Mouse (Mus musculus) intestine, embryonic 16.5 days (tissue): ENCODE data around the gene Ak9. TPM values are rescaled to one million over a fixed set of nuclear protein-coding genes. Genes with fewer than 3 reads are reported as not detected.
A peak's percentile ranks its signal among the peaks of the same experiment; 100 is the strongest.

Experiments used
- ATAC-seq: fragments of 200-750 bp; cut with Nextera tagmentation; 2 replicates; pipeline ENCODE4 v1.8.0; 2017; ENCODE audit warnings: moderate TSS enrichment, moderate library complexity
- H3K27ac ChIP-seq: fragments of 300-500 bp; sonication (generic); 2 replicates; pipeline ENCODE4 v1.5.1; 2014; ENCODE audit warnings: mild to moderate bottlenecking, low read length
- H3K27me3 ChIP-seq: fragments of 300-500 bp; sonication (generic); replicated peaks from 2 replicates; pipeline ENCODE4 v1.6.1; 2014; ENCODE audit warnings: low read length, control low read depth, mixed read lengths; ENCODE audit not compliant: control insufficient read depth, insufficient read depth
- H3K36me3 ChIP-seq: fragments of 300-500 bp; sonication (generic); 2 replicates; pipeline ENCODE4 v1.6.1; 2014; ENCODE audit warnings: low read length, control low read depth; ENCODE audit not compliant: control insufficient read depth, insufficient read depth
- H3K4me1 ChIP-seq: fragments of 300-500 bp; sonication (generic); 2 replicates; pipeline ENCODE4 v1.6.1; 2014; ENCODE audit warnings: low read length, control low read depth, mixed read lengths; ENCODE audit not compliant: control insufficient read depth, insufficient read depth
- H3K4me2 ChIP-seq: fragments of 300-500 bp; sonication (generic); 2 replicates; pipeline ENCODE4 v1.6.1; 2014; ENCODE audit warnings: low read depth, low read length, control low read depth
- H3K4me3 ChIP-seq: fragments of 300-500 bp; sonication (generic); 2 replicates; pipeline ENCODE4 v1.5.1; 2014; ENCODE audit warnings: mild to moderate bottlenecking, low read length
- H3K9ac ChIP-seq: fragments of 300-500 bp; sonication (generic); 2 replicates; pipeline ENCODE4 v1.6.1; 2014; ENCODE audit warnings: low read depth, low read length
- H3K9me3 ChIP-seq: fragments of 300-500 bp; sonication (generic); 2 replicates; pipeline ENCODE4 v1.6.1; 2016; ENCODE audit warnings: low read length, control low read depth; ENCODE audit not compliant: control insufficient read depth
- WGBS: fragments of 180-500 bp; shearing (Covaris S2); extraction: QIAGEN DNeasy Blood & Tissue Kit; methylation state at CpG from one replicate; pipeline ENCODE4 v1.1.7; 2014; 5-methylcytosine and 5-hydroxymethylcytosine counted together
- polyA plus RNA-seq: library from polyadenylated mRNA; unstranded; fragments of >200 nt; fragmentation: Nextera tagmentation; extraction: Ambion mirVana; gene quantifications from 2 replicates; pipeline ENCODE4 v1.2.1, GENCODE M21; 2015

The Ak9 gene
- polyA plus RNA-seq, 1 experiment from 2014 or later, result 0.04 TPM

DNA sequence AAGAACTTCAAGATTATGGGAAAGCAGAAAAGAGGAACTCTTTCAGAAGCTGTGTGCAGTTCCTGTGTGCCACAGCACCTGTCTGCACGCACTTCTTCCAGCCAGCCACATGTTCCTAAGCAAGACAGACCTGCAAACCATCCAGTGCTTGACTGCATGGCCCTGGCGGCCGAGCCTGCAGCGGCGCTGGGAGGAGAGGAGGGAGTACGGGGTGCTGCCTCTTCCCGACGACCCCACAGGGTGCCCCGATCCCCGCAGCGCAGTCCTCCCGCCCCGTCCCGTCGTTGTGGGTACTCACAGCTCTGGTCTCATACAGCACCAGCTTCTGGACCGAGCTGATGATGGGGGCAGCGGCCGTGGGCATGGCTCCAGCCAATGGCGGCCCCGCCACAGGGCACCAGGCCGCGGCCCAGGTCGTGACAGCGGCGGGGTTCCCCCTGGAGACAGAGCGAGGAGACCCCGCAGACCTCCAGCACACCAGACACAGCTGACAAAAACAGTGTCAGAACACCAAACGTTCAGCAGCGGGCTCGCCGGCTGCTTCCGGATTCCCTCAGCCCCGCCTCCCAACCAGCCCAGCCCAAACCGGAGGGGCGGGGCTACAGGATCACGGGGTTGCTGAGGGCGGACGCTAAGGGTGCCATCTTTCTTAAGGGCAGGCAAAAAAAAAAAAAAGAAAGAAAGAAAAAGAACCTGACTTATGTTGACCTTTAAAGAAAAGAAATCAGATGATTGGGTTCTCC, 920 bp upstream of the Ak9 start, which contains the start of gene Fig4:
Fig4 (minus strand) TSS at position 572 of the 743 bp plus-strand sequence.
- H3K4me2 ChIP-seq, result peak within 1 kb of the TSS; percentile 93
- peak; percentile 93 for ATAC-seq
- no peaks in the 10 kb centered on the region for H3K9me3 ChIP-seq
- H3K4me1 ChIP-seq, result 0 out of 2 replicates have a peak, but pooled peaks cover 7% of the 10 kb centered on the region
- 0 out of 2 replicates have a peak within 1 kb of the TSS, but pooled peaks have one; percentile 52 for H3K27ac ChIP-seq
- H3K27me3 ChIP-seq, result no peaks in the 10 kb centered on the region
- H3K9ac ChIP-seq, result peak within 1 kb of the TSS; percentile 80
- peak within 1 kb of the TSS; percentile 92 for H3K4me3 ChIP-seq
- no peaks in the 10 kb centered on the region for H3K36me3 ChIP-seq
- under 1% methylated on average over 38 of the region's 38 CpGs for WGBS

DNA sequence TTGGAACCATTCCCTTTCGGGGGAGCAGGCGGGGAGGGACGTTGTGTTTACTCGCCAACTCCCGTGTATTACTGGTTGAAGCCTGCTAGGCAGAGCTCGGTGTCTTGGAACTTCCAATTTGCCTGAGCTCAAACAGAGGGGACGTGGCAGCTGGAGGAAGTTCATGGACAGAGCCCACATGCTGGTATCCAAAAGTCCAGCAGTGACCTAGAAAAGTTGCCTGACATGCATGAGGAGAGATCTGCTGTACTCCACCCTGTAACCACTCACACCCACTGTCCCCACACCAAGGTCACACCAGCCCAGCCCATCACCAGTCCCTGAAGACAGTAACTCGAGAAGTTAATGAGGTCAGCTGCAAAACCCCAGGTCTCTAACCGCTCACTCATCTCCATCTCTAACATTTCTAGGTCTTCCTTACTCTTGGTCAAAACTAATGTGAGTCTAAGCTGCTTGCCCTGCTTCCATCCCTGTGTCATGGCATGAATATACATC, 1.2 kb downstream of the Ak9 start:
- Histone ChIP-seq H3K4me3 (no peak overlapping the region), H3K9ac (no peak overlapping the region), H3K4me1 (0 out of 2 replicates have a peak, but pooled peaks cover 7% of the 10 kb centered on the region), H3K9me3 (no peaks in the 10 kb centered on the region), H3K27ac (no peak overlapping the region), H3K27me3 (no peaks in the 10 kb centered on the region), H3K36me3 (no peaks in the 10 kb centered on the region), H3K4me2 (no peak overlapping the region)
- 70% methylated on average over 9 of the region's 9 CpGs for WGBS
- ATAC-seq, result no peak

DNA sequence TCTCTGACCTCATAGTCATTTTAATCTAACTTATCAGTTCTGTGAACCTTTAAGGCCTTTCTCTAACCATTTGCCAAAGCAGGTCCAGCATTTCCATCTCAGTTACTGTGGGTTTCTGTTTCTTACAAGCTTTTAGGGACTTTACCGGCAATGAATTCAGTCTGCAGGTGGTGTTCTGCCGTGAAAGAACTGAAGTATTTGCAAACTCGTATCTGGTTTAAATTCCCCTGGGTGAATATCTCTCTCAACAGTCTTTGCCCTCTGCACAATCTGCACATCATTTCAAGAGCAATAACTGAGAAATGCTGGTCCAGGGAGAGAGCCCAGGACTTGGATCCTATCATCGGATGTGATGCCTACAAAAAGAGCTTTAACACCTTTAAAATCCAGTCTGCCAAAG, 4.4 kb downstream of the Ak9 start:
- Histone ChIP-seq H3K4me3 (no peak overlapping the region), H3K4me2 (no peak overlapping the region), H3K27me3 (no peaks in the 10 kb centered on the region), H3K4me1 (0 out of 2 replicates have a peak, but pooled peaks cover 2% of the 10 kb centered on the region), H3K9ac (no peak overlapping the region), H3K36me3 (no peaks in the 10 kb centered on the region), H3K27ac (no peak overlapping the region), H3K9me3 (no peaks in the 10 kb centered on the region)
- no peak for ATAC-seq
- WGBS, result 88% methylated on average over 4 of the region's 4 CpGs

DNA sequence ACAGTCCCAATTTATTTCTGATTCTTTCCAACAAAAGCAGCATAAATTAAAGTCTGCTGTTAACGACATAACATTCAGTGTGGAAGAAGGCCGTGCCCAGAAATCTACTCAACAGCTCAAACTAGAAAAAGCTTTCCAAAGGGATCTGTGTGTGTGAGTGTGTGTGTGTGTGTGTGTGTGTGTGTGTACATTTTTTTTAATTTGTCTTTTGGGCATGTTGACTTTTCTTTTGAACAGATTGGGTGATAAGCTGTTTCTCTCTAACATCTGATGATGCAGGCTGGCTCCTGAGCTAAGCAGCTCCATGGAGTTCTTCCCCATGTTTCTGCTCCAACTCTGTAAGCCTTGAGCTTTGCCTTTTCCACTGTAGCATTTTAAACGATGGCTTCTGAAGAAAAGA, 12.1 kb downstream of the Ak9 start:
- H3K9me3 ChIP-seq, result no peaks in the 10 kb centered on the region
- 76% methylated on average over 3 of the region's 3 CpGs for WGBS
- H3K9ac ChIP-seq, result no peak overlapping the region
- no peak overlapping the region for H3K4me3 ChIP-seq
- ATAC-seq, result no peak
- H3K4me1 ChIP-seq, result no peaks in the 10 kb centered on the region
- no peak overlapping the region for H3K4me2 ChIP-seq
- H3K27ac ChIP-seq, result no peak overlapping the region
- H3K36me3 ChIP-seq, result no peaks in the 10 kb centered on the region
- no peaks in the 10 kb centered on the region for H3K27me3 ChIP-seq

DNA sequence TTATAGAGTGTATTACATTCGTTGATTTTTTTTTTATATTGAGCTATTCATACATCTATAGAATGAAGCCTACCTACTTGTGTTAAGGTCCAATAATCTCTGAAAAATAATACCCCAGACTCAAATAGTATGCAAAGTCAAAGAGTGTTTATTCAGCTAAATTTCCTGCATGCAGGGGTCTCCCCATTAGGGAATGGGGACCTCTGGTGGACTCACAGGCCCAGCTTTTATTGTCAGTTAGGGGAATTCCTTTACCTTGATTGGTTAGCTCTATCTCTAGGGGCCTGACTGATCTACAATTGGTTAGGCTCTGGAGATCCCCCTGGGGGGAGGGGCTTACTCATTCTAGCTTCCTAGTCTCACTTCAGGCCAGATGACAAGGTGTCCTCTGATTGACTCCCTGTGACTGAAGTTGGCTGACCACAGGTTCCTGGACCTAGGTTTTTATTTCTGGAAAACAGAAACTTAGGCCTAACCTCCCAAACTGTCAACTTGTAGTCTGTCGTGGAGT, 28.8 kb downstream of the Ak9 start:
- Histone ChIP-seq H3K27ac (no peak overlapping the region), H3K27me3 (no peaks in the 10 kb centered on the region), H3K9ac (no peak overlapping the region), H3K9me3 (no peaks in the 10 kb centered on the region), H3K36me3 (no peaks in the 10 kb centered on the region), H3K4me3 (no peak overlapping the region), H3K4me2 (no peak overlapping the region), H3K4me1 (no peaks in the 10 kb centered on the region)
- ATAC-seq, result no peak
- WGBS, result 85% methylated on average over 2 of the region's 2 CpGs

DNA sequence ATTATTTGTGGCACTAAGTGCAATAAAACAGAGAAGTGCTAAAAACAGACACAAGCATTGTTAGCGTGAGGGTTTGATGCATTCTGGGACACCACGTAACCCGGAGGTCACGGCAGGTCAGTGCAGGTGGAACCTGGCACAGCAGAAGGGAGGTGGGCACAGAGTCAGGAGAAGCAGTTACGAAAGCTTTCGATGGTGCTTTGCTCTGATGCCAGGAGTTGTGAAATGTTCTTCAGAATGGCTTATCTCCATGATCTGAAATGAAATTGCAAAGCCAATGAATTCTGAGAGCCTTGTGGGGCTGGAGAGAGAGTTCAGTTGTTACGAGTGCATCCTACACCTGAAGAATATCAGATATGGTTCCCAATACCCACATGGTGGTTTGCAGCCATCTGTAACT, 37.6 kb downstream of the Ak9 start:
- H3K4me2 ChIP-seq, result no peak overlapping the region
- H3K27ac ChIP-seq, result no peak overlapping the region
- H3K36me3 ChIP-seq, result no peaks in the 10 kb centered on the region
- no peak overlapping the region for H3K4me3 ChIP-seq
- no peak for ATAC-seq
- H3K4me1 ChIP-seq, result no peaks in the 10 kb centered on the region
- 86% methylated on average over 7 of the region's 7 CpGs for WGBS
- no peaks in the 10 kb centered on the region for H3K27me3 ChIP-seq
- no peak overlapping the region for H3K9ac ChIP-seq
- H3K9me3 ChIP-seq, result no peaks in the 10 kb centered on the region

DNA sequence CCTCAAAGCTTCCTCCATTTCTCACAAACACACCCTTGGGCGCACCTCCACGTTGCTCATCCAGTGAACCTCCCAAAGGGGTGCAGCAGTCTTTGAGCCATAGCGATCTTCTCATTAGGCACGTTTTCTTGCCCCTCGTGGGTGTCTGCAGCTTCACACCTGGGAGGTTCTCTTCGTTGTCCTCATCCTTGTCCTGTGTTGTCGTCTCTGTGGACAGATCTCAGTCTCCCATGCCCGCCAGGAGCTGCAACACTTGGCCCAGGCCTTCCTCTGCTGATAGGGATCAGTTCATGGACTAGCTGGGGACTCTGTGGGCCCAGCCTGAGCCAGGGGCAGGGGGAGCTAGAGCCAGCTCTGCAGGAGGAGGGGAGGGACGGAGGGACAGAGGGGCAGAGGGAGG, 61.3 kb downstream of the Ak9 start:
- ATAC-seq, result no peak
- Histone ChIP-seq H3K4me3 (no peak overlapping the region), H3K36me3 (no peaks in the 10 kb centered on the region), H3K27ac (no peak overlapping the region), H3K9me3 (no peaks in the 10 kb centered on the region), H3K27me3 (no peaks in the 10 kb centered on the region), H3K4me1 (no peaks in the 10 kb centered on the region), H3K4me2 (no peak overlapping the region), H3K9ac (no peak overlapping the region)
- 83% methylated on average over 9 of the region's 9 CpGs for WGBS

DNA sequence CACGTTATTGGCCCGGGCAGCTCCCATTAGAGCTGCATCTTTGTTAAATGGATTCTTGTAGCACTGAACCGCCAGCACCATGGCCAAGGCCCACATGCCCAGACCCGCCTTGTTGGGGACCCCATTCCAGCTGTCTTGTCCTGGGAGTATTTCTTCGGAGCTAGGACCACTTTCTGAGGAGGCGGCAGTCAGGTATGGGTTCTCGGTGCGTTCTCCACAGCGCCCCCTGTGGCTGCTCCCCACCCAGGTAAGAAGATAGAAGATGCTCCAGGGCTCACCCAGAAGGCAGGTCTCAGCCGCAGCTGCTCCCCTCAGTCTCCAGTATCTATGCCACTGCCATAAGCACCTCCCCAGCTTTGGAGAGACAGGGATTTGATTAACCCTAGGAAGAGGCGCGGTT, 76.7 kb downstream of the Ak9 start:
- H3K9me3 ChIP-seq, result no peaks in the 10 kb centered on the region
- no peak overlapping the region for H3K9ac ChIP-seq
- no peaks in the 10 kb centered on the region for H3K4me1 ChIP-seq
- WGBS, result 70% methylated on average over 12 of the region's 12 CpGs
- no peaks in the 10 kb centered on the region for H3K27me3 ChIP-seq
- no peak for ATAC-seq
- no peak overlapping the region for H3K4me3 ChIP-seq
- no peak overlapping the region for H3K4me2 ChIP-seq
- H3K27ac ChIP-seq, result no peak overlapping the region
- H3K36me3 ChIP-seq, result no peaks in the 10 kb centered on the region

DNA sequence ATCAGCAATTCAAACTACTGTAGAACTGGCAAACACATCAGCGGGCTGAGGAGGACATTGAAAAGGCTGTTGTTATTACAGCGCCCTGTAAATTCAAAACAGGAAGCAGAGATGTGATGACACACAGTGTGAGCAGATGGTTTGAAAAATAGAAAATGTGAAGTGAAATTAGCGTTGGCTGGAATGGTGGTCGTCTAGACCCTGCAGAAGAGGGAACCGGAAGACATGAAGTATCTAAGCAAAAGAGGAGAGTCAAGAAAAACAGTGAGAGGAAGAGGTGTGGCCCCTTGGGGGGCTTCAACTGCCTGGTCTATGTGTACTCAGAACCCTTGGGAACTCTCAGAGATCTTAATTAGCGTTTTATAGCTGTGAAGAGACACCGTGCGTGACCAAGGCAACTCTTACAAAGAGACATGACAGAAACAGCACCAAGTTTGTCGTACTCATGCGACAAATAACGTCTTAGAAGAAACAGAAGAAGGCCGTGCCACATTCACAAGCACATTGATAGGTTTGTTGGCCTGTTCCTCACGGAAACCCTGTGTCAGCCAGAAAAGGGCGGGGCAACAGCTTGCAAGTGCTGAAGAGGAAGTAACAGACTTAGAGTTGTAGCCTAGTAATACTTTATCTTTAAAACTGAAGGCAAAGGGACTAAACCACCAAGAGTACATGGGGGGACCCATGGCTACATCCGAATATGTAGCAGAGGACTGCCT, 81.9 kb downstream of the Ak9 start:
- H3K4me2 ChIP-seq, result no peak overlapping the region
- H3K4me3 ChIP-seq, result no peak overlapping the region
- no peaks in the 10 kb centered on the region for H3K27me3 ChIP-seq
- 61% methylated on average over 15 of the region's 15 CpGs for WGBS
- no peak for ATAC-seq
- H3K9me3 ChIP-seq, result no peaks in the 10 kb centered on the region
- no peak overlapping the region for H3K27ac ChIP-seq
- no peaks in the 10 kb centered on the region for H3K4me1 ChIP-seq
- H3K9ac ChIP-seq, result no peak overlapping the region
- no peaks in the 10 kb centered on the region for H3K36me3 ChIP-seq
